Mouse (Mus musculus): ENCODE measurements around the gene Cilp2.

Cilp2 gene

DNA sequence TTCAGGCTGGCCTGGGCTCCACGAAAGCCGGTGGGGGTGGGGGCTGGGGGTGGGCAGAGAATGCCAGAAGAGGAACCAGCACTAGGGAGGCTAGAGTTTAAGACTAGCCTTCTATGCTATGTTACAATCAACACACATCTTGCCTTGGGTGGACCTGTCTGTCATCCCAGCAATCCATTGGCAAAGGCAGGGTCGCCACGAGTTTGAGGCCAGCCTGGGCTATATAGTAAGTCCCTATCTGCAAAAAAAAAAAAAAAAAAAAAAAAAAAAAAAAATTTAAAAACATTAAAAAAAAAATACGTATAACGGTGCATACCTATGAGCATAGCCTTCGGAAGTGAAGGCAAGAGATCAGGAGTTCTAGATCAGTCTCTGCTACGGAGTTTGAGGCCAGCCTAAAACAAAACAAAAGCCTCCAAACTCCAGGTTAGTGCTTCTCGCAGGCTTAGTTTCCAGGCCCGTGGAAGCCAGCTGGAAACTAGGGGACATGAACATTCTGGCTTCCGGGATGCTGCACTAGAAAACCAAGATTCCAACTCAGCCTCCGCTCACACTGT lies 13.5 kb upstream of the Cilp2 start:
- DNase-seq, result no peak

DNA sequence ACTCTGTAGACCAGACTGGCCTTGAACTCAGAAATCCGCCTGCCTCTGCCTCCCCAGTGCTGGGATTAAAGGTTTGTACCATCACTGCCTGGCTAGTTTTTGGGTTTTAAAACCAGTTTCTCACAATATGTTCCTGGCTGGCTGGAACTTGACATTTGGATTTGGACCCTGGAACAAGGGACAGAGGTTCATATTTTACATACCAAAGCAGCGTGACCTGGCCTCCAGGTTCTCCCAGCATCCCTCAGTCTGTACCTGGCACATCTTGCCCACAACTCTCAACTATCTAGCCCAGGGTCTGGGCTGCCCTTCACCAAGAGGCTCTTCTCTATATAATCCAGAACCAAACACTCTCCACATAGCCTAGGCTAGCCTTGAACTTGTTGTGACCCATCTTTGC lies 12.4 kb upstream of the Cilp2 start:
- no peak for DNase-seq

DNA sequence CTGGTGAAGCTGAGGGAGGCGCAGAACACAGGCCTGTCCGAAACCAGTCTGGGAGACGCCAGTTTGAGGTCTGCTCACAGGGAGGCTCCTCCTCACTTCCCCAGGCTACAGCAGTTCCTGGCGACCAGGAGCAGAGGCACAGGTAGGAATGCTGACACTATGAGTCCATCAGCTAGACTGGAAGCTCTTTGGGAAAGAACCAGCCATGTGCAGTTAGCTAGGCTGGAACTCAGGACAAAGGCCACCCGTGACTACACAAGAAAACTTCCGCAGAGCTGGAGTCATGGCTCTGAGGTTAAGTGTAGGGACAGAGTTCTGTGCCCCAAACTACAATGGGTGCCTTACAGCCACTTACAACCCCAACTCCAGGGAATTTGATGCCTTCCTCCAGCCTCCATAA lies 10.4 kb upstream of the Cilp2 start:
- no peak for DNase-seq

DNA sequence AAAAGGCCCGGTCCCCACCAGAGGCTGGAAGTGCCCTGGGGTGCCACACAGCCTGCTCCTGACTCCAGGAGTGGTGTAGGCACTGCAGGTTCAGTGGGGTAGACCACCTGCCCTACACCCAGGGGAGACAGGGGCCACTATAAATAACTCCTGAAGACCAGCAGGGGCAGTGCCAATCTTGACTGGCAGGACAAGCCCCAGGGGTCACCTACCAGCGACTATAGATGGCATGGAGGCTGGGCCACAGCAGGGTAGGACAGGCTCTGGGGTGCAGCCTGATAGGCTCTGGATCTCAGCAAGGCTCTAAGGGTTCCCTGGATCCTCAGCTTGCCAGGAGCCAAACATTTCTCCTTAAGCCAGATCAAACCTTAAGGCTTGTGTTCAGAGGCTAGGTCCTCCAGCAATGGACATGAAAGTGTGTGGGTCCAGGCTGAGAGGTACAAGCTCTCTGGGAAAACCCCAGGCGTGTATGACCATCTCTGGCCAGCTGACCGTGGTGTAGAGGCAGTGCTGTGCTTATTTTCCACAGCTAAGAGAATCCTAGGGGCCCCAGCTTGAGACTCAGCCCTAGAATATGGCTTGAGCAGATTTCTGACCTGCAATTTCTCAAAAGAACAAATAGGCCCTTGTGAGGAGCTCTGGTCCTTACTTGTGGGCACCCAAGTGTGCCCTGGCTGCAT lies 8.4 kb upstream of the Cilp2 start:
- DNase-seq, result no peak

DNA sequence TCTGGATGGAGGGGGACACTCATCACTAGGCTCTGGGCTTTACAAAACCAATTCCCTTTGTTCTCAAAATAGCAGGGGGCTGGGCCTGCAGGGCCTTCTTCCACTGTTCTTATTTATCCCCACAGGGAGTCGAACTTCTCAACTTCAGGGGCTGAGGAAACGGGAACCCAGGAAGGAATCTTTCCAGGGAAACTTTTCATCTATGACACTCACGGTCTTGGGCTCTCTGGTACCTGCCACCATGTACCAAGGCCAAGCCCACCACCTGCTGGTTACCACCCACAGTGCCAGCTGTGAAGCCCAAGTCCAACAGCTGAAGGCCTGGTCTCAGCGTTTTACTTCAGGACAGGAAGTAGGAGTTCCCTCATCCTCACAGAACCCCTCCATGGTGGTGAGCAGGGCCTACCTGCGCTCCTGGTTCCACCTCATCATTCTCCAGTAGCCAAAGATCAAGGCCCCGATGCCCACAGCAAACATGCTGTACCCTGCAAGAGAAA lies 7.4 kb upstream of the Cilp2 start:
- no peak for DNase-seq

DNA sequence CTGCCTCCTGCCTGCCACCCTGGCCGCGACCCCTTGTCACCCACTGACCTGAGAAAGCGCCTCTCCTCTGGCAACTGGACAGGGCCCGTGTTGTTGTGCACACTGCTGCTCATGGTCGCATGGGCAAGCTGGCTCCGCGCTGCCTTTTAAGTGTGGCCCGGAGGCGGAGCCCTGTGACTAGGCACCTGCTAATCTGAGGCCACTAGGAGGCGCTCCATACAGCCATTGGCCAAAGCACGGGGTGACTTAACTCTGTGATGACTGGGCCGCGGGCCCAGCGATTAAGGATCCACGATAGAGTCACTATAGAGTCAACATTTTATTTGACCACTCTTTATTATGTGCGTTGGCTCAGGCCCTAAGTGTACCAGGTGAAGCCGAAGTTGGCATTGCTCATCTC lies 6.4 kb upstream of the Cilp2 start:
- DNase-seq, result peak; percentile 68

DNA sequence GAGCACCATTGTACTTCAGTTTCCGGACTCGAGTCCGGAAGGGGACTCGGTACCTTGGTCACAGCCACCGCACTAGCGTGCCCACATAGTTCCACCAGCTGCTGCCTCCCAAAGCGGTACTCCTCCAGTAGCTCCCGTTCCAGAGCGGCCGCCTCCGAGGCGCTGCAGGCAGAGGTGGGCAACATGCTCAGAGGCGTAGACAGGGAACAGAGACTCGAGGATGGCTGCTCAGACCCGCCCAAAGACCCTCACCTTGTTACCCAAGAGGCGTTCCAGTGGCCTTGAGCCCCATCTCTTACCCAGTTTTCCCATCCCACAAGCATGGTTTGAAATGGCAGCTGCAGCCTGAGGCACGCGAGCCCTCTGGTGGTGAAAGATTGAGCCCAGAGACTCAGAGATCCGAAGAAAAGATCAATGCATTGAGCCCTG lies 3.3 kb upstream of the Cilp2 start:
- DNase-seq, result peak; percentile 39

DNA sequence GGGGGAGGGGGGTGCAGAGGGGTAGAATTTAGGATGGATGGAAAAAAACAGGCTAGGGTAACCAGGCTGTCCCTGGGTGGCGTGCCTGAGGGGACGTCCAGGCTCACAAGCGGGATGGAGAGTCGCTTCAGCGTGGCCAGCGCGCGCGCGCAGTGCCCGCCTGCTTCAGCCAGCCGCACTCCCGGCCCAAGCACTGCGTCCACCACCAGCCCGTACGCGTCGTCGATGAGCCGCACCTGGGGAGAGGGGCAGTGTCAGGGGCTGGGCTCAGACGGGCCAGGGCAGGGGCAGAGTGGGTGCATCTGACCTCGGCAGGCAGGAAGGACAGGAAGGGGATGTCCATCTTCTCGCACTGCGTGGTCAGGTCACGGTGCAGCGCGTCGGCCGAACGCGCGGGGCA lies 1.4 kb upstream of the Cilp2 start:
- DNase-seq, result no peak

DNA sequence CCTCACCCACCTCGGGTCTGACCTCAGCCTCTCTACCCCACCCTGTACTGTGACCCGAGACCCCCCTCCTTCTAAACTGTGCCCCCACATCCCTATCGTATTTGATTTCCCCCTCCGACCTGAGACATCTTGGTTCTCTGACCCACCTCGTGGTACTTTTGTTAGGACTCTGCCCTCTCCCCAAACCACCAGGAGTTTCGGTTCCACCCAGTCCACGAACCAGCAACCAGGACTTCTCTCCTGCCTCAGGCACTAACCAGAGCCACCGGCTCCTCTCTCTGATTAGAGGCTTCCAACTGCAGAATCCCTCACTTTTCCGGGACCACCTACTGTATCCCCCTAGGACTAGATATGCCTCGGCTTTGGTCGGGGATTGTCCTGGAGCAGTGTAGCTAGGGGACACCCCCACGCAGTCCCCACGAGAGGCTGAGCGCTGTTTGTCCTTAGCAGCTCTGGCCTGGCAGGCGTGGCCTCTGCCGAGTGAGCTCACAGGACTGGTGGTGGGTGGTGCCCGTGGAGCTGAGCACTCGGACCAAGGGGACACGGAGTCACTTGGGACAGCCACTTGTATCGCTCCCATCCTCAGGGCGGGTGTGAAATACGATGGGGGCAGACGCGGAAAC lies 868 bp upstream of the Cilp2 start:
- no peak for DNase-seq

DNA sequence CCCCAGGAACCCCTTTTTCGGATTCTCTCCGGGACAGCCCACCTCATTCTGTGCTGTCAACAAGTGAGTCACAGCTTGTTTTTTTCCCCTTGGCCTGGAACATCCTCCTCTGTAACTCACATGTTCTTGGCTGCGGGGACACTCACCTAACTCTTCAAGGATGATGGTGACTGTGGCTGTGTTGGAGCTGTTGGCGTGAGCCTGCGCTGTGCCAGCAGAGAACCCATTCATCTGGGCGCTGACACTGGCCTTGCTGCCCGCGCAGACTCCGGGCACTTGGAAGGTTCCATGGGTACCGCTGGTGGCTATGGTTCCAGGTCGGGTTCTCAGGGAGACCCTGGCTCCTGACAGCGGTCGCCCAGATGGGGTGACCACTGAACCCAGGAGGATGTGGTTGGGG lies 3.3 kb downstream of the Cilp2 start:
- no peak for DNase-seq

DNA sequence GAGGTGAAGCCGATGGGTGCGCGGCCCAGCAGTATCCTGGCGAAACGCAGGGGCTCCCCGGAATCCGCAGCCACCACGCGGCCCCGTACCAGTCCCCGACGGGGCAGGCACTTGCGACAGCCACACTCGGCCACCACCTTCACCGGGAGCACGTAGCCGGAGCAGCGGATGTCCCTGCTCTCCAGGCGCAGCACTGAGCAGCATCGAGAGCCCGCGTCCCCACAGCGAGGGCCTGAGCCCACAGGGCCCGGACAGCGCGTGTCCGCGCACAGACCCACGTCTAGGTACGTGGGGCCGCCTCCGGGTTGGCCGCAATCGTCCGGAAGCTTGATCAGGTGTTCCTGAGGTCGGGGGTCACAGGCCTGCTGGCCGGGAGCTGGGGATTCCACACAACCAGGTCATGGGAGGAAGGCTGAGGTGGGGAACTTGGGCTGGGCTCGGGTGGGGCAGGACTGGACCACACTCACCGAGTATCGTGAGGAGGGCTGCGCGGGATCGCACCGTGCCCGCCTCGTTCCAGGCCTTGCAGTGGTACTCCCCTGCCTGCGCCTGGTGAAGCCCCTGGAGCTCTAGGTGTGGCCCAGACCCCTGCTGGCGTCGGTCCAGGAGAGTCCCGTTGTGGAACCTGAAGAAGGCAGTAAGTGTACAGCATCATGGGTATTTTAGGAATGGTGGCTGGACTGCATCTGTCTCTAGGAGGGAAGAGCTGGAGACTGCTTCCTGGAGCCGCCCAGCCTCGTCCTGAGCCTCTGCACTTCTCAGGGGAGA lies 4.5 kb downstream of the Cilp2 start:
- DNase-seq, result no peak

DNA sequence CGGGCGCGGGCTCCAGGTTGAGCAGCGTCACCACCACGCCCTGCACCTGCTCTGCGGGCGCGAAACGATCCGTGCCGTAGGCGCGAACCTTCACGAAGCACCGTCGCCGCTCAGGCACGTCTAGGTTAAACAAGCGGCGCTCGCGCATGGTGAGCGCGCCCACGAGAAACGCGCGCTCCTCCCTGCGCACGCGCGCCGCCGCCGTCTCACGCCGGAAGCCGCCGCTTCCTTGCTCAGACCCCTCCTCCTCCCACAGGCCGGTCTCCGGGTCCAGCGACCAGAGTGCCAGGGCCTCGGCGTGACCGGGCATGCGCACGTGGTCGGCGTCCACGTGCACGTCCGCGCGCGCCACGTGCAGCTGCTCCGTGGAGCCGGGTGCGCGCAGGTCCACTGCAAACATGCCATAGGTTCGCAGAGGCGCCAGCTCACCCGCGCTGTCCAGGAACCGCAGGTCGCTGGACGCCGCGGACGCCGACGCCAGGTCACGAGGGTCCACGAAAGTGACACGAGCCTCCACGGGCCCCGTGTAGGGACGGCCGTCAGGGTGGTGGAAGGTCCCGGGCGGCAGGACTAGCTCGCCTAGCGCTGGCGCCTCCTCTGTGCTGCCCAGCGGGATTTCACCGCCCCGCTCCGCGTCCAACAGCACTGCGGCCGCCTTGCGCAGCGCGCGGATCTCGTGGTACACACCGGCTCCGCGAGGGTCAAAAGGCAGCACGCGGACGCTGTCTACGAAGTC lies 5.3 kb downstream of the Cilp2 start:
- DNase-seq, result peak; percentile 48

DNA sequence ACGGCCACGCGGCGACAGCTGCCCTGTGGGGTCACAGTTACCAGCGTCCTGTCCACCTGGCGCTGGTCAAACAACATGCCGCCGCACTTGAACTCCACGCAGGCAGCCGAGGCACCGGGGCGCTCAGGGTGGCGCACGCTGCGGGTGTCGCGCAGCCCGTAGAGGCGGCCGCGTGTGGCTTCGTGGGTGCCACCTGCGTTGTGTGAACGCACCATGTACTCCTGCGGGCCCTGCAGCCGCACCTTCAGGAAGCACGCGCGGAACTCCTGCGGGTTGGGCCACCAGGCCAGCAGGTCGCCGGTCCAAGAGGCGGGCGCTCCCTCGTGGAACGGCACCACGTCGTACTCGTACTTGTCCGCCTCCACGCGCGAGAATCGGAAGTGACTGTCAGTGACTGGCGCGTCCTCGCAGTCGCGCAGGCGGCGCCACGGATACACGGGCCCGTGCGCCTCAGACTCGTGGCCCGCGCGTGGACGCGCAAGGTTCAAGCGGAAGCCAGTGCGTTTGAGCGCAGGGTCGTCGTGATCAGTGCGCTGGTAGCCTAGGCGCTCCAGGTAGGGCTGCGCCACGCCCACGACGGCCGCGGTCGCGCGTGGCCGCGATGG lies 6.1 kb downstream of the Cilp2 start:
- DNase-seq, result no peak

DNA sequence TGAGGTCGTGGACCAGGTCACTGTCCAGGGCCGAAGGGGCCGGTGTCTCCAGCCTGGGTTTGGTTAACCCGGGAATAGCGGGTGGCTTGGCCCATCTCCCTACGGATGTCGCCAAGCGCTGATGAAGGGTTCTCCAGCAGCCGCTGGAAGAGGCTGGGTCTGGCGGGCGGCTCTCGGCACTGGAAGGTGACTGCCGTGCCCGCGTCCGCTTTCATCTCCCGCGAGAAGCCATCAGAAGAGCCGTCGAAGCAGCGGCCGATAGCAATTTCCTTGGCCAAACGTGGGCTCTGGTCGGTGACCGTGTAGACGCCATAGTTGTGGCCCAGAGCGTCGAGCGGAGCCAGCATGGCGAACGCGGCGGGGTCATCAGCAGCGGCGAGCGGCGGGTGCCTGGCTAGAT lies 6.6 kb downstream of the Cilp2 start:
- DNase-seq, result no peak

DNA sequence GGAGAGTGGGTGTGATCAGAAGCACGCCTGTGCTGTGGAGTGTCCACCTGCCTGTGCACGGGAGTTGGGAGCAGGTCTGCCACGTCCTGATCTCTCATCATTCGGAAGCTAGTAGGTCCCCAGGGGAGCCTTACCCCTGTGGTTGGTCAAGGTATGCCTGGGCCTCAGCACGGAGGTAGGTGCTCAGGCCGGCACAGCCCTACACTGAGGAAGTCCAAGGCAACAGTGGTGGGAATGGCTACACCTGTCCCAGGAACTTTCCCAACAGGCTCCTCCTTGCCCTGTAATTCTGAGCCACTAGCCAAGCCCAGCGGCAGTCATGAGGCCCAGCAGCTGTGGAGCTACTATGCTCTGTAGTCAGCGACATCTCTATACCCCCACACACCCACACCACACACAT lies 7.8 kb downstream of the Cilp2 start:
- no peak for DNase-seq

DNA sequence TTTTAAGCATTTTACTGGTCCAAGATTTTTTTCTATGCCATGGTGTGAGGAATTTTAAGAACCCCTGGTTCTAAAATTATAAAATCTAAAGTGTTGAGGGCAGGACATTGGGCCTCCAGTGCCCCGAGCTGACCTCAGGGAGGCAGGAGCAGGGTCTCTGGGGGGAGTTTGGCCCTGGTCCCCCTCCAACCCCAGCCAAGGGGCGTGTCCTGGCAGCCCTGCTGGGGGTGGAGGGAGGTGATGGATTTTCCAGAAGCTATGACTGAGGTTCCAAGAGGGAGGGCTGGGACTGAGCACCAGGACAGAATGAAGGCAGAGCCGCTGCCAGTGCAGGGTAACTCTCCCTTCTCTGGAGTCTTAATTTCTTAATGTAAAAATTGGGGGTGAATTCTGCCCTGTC lies 9.5 kb downstream of the Cilp2 start:
- DNase-seq, result no peak

DNA sequence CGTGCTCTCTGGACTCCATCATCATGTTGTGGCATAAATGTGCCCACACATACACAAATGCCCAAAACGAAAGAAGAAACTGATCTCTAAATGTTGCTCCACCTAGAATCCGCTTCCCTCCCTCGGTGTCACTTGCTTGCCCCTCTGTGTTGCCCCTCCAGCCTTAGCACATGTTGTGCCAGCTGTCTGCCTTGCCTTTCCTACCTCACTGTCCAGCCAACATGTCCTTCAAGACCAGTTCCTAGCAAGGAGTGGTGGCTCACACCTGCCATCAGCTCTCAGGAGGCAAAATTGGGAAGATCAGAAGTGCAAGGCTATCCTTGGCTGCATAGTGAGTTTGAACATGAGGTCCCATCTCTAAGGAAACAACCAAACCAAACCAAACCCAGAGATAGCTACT lies 10.1 kb downstream of the Cilp2 start:
- DNase-seq, result no peak

DNA sequence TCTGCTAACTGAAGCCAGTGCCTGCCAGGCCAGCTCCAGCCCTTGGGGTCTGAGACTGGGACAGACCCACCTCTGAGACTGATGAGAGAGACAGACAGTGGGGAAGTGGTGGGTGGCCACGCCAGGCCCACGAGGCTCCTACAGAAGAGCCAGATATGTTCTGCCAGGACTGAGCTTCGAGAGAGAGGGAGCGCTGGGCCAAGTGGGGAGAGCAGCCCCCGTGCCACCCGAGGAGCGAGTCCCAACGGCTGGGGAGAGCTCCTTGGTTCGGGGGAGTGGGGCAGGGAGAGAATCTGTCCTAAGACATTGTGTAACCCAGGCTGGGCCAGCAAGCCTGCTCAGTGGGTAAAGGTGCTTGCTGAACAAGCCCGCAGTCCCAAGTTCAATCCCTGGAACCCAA lies 10.5 kb downstream of the Cilp2 start:
- no peak for DNase-seq

DNA sequence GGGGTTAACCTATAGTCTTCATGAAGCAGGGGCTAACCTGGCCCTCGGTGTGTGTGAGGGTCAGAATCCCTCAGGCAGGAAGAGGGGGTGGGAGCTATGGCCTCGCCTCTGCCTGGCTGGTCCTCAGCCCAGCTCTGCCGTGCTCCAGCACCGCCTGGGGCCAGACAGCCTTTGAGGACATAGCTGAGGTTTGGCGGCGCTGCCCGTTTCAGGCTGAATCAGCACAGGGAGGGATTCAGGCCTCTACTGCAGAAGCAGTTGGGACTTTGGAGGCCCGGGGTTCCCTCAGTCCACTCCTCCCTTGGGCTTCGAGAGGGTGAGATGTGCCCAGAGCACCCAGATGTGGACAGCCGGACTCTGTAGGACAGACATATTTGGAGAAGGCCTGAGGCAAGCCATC lies 11.4 kb downstream of the Cilp2 start:
- DNase-seq, result no peak

DNA sequence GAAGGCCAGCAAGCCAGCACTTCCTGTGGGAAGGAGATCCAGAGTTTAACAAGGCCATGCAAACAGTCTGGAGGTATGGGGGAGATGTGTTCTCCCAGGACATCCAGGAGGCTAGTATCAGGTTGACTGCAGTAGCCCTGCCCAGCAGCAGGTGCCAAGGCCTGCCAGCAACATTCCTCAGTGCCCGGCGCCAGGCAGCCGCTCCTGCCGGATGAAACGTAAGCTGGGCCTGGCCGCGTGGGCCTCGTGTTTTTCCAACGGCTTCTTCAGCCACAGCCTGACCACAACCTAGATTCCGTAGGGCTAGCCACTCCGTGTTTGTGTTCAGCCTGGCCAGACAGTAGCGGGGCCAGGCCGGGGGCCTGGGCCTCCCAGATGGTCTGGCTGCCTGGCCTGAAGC lies 12.8 kb downstream of the Cilp2 start:
- DNase-seq, result no peak

DNA sequence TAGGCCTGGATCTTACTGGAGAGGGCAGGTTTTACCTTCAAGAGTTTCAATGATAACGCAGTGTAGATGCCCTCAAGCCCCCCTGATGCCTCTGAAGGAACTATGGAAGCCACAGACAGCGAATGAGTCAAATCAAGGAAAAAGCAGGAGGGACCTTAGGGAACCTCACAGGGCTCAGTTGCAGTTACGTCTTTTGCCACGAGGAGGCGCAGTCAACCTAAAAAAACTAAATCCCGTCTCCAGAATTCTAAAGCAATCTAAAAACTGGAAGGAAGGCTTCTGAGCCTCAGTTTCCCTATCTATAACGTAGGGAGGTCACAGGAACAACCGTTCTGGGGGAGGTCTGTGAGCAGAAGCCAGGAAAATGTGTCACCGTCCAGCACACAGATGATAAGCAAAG lies 13.3 kb downstream of the Cilp2 start:
- DNase-seq, result peak; percentile 62

DNA sequence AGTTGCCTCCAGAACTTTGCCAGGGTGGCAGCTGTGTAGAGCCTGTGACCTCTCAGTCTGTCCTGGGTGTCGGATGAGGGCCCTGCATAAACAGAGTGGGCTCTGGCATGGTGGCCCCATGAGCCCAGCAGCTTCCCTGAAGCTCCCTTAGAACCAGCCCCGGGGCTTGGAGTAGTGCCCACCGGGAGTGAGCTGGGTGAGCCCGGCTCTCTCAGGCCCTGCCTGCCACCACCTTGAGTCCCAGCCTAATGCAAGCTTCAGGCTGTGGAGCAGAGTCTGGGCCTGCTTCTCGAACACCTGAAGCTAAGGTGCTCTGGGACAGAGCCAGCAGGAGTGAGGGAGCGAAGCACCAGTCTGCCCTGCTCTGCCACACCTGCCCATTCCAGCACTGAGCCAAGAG lies 16.6 kb downstream of the Cilp2 start:
- no peak for DNase-seq

Data from liver (tissue).